Mouse (Mus musculus): ENCODE data around the gene Gm20908.
"Not testable (repeated sequence)": the region's sequence is repeated elsewhere in the genome, so short reads cannot be mapped to it uniquely, and the experiment has no call there.

The Gm20908 gene

DNA sequence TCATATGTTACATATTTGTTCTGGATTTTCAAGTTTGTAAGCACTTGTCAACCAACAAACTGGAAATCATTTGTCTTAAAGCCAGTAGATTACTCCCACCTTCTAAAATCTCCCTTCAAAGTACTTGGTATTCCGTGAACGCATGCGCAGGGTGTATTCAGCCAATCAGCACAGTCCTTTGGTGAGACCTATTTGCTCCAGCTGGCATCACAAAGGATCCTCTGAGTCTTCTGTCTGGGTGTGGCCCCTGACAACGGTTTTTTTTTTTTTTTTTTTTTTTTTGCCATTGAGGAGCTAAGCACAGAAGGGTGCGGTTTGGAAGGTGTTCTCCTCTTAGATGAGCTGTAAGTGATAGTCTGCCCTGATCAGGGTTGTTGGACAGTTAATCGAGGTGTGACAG is at the start of gene Gm20908:
TSS of gene Gm20908 (plus strand) at position 301 of the 400 bp plus-strand sequence.
- not testable (repeated sequence) for DNase-seq (ENCODE audit: low spot score)
